Mouse (Mus musculus) embryonic fibroblast, embryonic 13.5 days (primary cell): Measurements from ENCODE around the gene Rsf1.

Experiments used
- CTCF ChIP-seq: IDR thresholded peaks from 2 replicates; pipeline ENCODE4 v1.5.1; 2011; ENCODE audit warnings: mild to moderate bottlenecking, control low read depth, low read length, moderate library complexity, borderline replicate concordance; ENCODE audit not compliant: insufficient read depth
- POLR2A ChIP-seq: IDR thresholded peaks from 2 replicates; pipeline ENCODE4 v1.6.1; 2011; ENCODE audit warnings: low read depth, mild to moderate bottlenecking, control low read depth, low read length, moderate library complexity

- TF ChIP-seq POLR2A (no peak), CTCF (no peak)
These were observed 127.4 kb downstream of the Rsf1 start for GRCm38 (mm10) chr7:97707123-97707522.
